24 mouse cellular contexts compared by ENCODE assay signal in the genomic region with DNA sequence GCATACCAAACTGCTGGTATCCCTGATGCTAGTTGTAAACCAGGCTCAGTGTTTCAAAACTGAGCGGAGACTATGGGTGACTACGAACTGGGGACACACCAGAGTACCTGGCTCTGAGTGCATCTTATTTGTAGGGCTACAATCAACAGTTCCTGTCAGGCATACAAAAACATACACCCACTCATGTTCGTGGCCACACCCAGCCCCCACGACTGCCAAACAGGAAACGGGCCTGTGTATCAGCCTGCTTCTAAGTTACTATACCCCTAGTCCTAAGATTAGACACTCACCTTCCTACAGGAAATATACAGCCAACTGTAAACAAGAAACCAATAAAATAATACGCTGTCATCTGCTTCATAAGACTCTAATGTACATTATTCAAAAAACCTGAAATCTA. TPM values are rescaled to one million over a fixed set of nuclear protein-coding genes. Genes with fewer than 3 reads are reported as not detected.
A peak's percentile ranks its signal among the peaks of the same experiment; 100 is the strongest.
DNase-seq lines count a peak whose midpoint lies in the region; ATAC-seq and TF ChIP-seq lines count a peak whose summit lies in the region.
"Had no signal": no experiment of that assay in that cellular context is flagged by ENCODE, and none has a peak within 500 bp of the region (broad histone marks: within the 10 kb centered on the region; RNA-seq: fewer than 3 reads in every experiment).

No protein-coding gene starts in this region.

- DNase-seq in thymus, postnatal 36 days, result peak; percentile 10 to 11
- no peak for DNase-seq in thymus, postnatal 0 days (ENCODE audit: low spot score)
- peak; percentile 72 for DNase-seq in T-cell, adult 2 months (ENCODE audit: low spot score)
- DNase-seq in right cerebral cortex, postnatal 25 days, result no peak
- no peak for DNase-seq in kidney, adult 2 months
- no peak for DNase-seq in limb, embryonic 10.5 days (ENCODE audit: low spot score)
- DNase-seq: cerebellum, adult 11 months; cerebellum, adult 9-11 months; heart, postnatal 4 days; kidney, adult 8-10 months; kidney, postnatal 25 days; lung, adult 18-20 months; lung, postnatal 14 days had no signal

- no peaks in the 10 kb centered on the region for H3K9me3 ChIP-seq in intestine, postnatal 0 days (ENCODE audit: control insufficient read depth)
- no peaks in the 10 kb centered on the region for H3K9me3 ChIP-seq in limb, embryonic 10.5 days (replicated peaks)
- H3K9me3 ChIP-seq: embryonic facial prominence, embryonic 15.5 days; forebrain, embryonic 15.5 days; hindbrain, embryonic 15.5 days; limb, embryonic 13.5 days; liver, embryonic 12.5 days had no signal

- no peak overlapping the region for H3K4me3 ChIP-seq in intestine, postnatal 0 days (ENCODE audit: low read depth, low read length)
- no peak overlapping the region for H3K4me3 ChIP-seq in kidney, adult 2 months (ENCODE audit: insufficient read depth, low read depth, low read length)
- no peak overlapping the region for H3K4me3 ChIP-seq in limb, embryonic 10.5 days
- H3K4me3 ChIP-seq: embryonic facial prominence, embryonic 15.5 days; forebrain, embryonic 15.5 days; hindbrain, embryonic 15.5 days; layer of hippocampus, adult 2 months; limb, embryonic 13.5 days; liver, embryonic 12.5 days had no signal

- TF ChIP-seq CTCF in intestine, postnatal 0 days (IDR thresholded peaks at IDR 0.05; ENCODE audit: low read depth), result no peak
- TF ChIP-seq CTCF in kidney, adult 2 months (conservative IDR thresholded peaks at IDR 0.05; ENCODE audit: insufficient read depth, insufficient read length, low read depth, low read length), result no peak

- no peak for TF ChIP-seq POLR2A in kidney, adult 2 months (IDR thresholded peaks at IDR 0.05; ENCODE audit: low read depth, low read length)

- H3K9ac ChIP-seq in intestine, postnatal 0 days (ENCODE audit: low read depth, low read length), result no peak overlapping the region
- H3K9ac ChIP-seq: embryonic facial prominence, embryonic 15.5 days; forebrain, embryonic 15.5 days; hindbrain, embryonic 15.5 days; limb, embryonic 13.5 days; liver, embryonic 12.5 days had no signal

- ATAC-seq in intestine, postnatal 0 days, result no peak
- ATAC-seq: forebrain, embryonic 15.5 days; liver, embryonic 12.5 days had no signal

- 44% methylated on average over 6 of the region's 6 CpGs for WGBS in intestine, postnatal 0 days
- 69% methylated on average over 6 of the region's 6 CpGs for WGBS in kidney, adult 2 months
- 88% methylated on average over 6 of the region's 6 CpGs for WGBS in limb, embryonic 10.5 days

- H3K27ac ChIP-seq in intestine, postnatal 0 days (ENCODE audit: low read depth, low read length), result peak overlapping the region; percentile 64; the same call in 1 of the 2 replicates
- H3K27ac ChIP-seq in kidney, adult 2 months (ENCODE audit: insufficient read depth, low read depth, low read length), result no peak overlapping the region
- H3K27ac ChIP-seq in limb, embryonic 10.5 days, result no peak overlapping the region
- H3K27ac ChIP-seq: embryonic facial prominence, embryonic 15.5 days; forebrain, embryonic 15.5 days; hindbrain, embryonic 15.5 days; layer of hippocampus, adult 2 months; limb, embryonic 13.5 days; liver, embryonic 12.5 days had no signal

- H3K27me3 ChIP-seq in intestine, postnatal 0 days (replicated peaks; ENCODE audit: control insufficient read depth, insufficient read depth, low read length), result 0 out of 2 replicates have a peak, but pooled peaks cover 4% of the 10 kb centered on the region
- no peaks in the 10 kb centered on the region for H3K27me3 ChIP-seq in kidney, adult 2 months (replicated peaks; ENCODE audit: control insufficient read depth, insufficient read depth, low read length)
- peaks cover 38% of the 10 kb centered on the region for H3K27me3 ChIP-seq in limb, embryonic 10.5 days (ENCODE audit: low read depth, poor library complexity, severe bottlenecking)

- H3K36me3 ChIP-seq in intestine, postnatal 0 days (ENCODE audit: control insufficient read depth, insufficient read depth), result no peaks in the 10 kb centered on the region
- H3K36me3 ChIP-seq in kidney, adult 2 months (ENCODE audit: control insufficient read depth, insufficient read depth, low read length), result no peaks in the 10 kb centered on the region
- no peaks in the 10 kb centered on the region for H3K36me3 ChIP-seq in limb, embryonic 10.5 days
- H3K36me3 ChIP-seq: embryonic facial prominence, embryonic 15.5 days; forebrain, embryonic 15.5 days; hindbrain, embryonic 15.5 days; limb, embryonic 13.5 days; liver, embryonic 12.5 days had no signal

- H3K4me2 ChIP-seq in intestine, postnatal 0 days (replicated peaks; ENCODE audit: low read depth), result 0 out of 2 replicates have a peak overlapping the region, but pooled peaks have one; percentile 6
- H3K4me2 ChIP-seq: embryonic facial prominence, embryonic 15.5 days; forebrain, embryonic 15.5 days; hindbrain, embryonic 15.5 days; limb, embryonic 13.5 days; liver, embryonic 12.5 days; midbrain, embryonic 11.5 days had no signal

- H3K4me1 ChIP-seq in intestine, postnatal 0 days (replicated peaks; ENCODE audit: control insufficient read depth, insufficient read depth, low read length), result no peaks in the 10 kb centered on the region; the same call in none of the 2 replicates
- peaks cover 13% of the 10 kb centered on the region; the same call in 1 of the 2 replicates for H3K4me1 ChIP-seq in kidney, adult 2 months (ENCODE audit: control insufficient read depth, insufficient read depth, low read length)
- H3K4me1 ChIP-seq in limb, embryonic 10.5 days, result peaks cover 20% of the 10 kb centered on the region

RNA-seq across cellular contexts. Expression of gene F2rl1, which starts 4.0 kb away (rescaled TPM):
- 1.8 TPM in 2 replicates for polyA plus RNA-seq in thymus, postnatal 0 days (2015; fragmentation: Nextera tagmentation; extraction: Ambion mirVana)
- 32.6 and 36.4 TPM in 2 replicates for polyA plus RNA-seq in intestine, postnatal 0 days (2015; fragmentation: Nextera tagmentation; extraction: Ambion mirVana)
- 27.2 and 29.9 TPM in 2 replicates for polyA plus RNA-seq in kidney, adult 2 months (2012; rRNA removed)
- not detected in 2 replicates for polyA plus RNA-seq in limb, embryonic 10.5 days (2016; fragmentation: Nextera tagmentation; extraction: Ambion mirVana)
- polyA plus RNA-seq: hindbrain, embryonic 15.5 days; neural tube, embryonic 11.5 days had no signal

RNA-seq across cellular contexts. Expression of gene S100z, which starts 42.5 kb away (rescaled TPM):
- 0.89 and 1.4 TPM in 2 replicates for polyA plus RNA-seq in thymus, postnatal 0 days (2015; fragmentation: Nextera tagmentation; extraction: Ambion mirVana)
- polyA plus RNA-seq in intestine, postnatal 0 days (2015; fragmentation: Nextera tagmentation; extraction: Ambion mirVana), result 2.0 and 2.1 TPM in 2 replicates
- 0.80 TPM in 1 of 2 replicates, not detected in the other for polyA plus RNA-seq in kidney, adult 2 months (2012; rRNA removed)
- polyA plus RNA-seq in limb, embryonic 10.5 days (2016; fragmentation: Nextera tagmentation; extraction: Ambion mirVana), result not detected in 2 replicates
- polyA plus RNA-seq: forebrain, embryonic 15.5 days; heart, embryonic 16.5 days; hindbrain, embryonic 15.5 days; limb, embryonic 13.5 days; liver, embryonic 12.5 days; midbrain, embryonic 11.5 days; midbrain, postnatal 0 days; neural tube, embryonic 11.5 days had no signal

Comparison
In these comparisons a context has a peak if more than half of its experiments do, and no peak if none do; other contexts are left out.
1. DNase-seq: peak in thymus, postnatal 36 days (2 of 2) and T-cell, adult 2 months (single experiment); none in thymus, postnatal 0 days (single experiment), right cerebral cortex, postnatal 25 days (single experiment), kidney, adult 2 months (single experiment) and limb, embryonic 10.5 days (single experiment).
2. RNA of gene F2rl1, which starts 4.0 kb away (polyA plus RNA-seq): 32.6 to 36.4 TPM in intestine, postnatal 0 days and 27.2 to 29.9 TPM in kidney, adult 2 months; 1.8 TPM in thymus, postnatal 0 days and not detected in limb, embryonic 10.5 days; every median in the first group is over 10 times any median in the second.